Mouse (Mus musculus) left cerebral cortex, adult 6 months (tissue): ENCODE measurements around the gene Lbhd2. TPM values are rescaled to one million over a fixed set of nuclear protein-coding genes. Genes with fewer than 3 reads are reported as not detected.

Experiments
- long read RNA-seq, 2 experiments: library from polyadenylated mRNA; unstranded; transcript quantifications; one replicate each; pipeline ENCODE4 v2.0.0; 2019 to 2020
- polyA plus RNA-seq: library from polyadenylated mRNA; unstranded; fragments of <200 nt; fragmentation: Nextera tagmentation; gene quantifications from 2 replicates; pipeline ENCODE4 v1.2.3, GENCODE M21; 2021

Gene Lbhd2
- polyA plus RNA-seq, result 3.7 and 5.8 TPM in 2 replicates
- long read RNA-seq, experiment 1, partial matches to known transcripts, result 0 of 8 reads
- long read RNA-seq, experiment 1, other reads (novel, unspliced or antisense), result 5 of 8 reads
- long read RNA-seq, experiment 2, partial matches to known transcripts, result 0 of 3 reads
- long read RNA-seq, experiment 2, other reads (novel, unspliced or antisense), result 3 of 3 reads

DNA sequence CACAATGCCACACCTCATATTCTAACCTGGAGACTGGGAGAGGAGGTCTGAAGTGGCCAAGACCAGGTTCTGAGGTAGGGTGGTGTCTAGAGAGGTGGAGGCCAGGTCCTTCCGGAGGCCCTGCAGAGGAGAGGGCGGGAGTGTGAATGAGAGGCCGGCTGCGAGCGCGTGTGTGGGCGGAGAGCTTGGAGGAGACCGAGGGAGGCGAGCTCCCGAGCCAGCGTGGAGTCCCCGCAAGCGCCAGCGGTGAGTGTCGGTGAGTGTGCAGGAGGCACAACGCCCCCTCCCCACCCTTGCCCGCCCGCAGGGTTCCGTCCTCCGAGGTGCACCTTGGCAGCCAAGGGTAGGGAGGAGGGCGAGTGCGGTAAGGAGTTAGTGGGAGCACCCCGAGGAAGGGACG is at the start of gene Lbhd2:
Lbhd2 (plus strand) TSS at position 188 of the 400 bp plus-strand sequence.

DNA sequence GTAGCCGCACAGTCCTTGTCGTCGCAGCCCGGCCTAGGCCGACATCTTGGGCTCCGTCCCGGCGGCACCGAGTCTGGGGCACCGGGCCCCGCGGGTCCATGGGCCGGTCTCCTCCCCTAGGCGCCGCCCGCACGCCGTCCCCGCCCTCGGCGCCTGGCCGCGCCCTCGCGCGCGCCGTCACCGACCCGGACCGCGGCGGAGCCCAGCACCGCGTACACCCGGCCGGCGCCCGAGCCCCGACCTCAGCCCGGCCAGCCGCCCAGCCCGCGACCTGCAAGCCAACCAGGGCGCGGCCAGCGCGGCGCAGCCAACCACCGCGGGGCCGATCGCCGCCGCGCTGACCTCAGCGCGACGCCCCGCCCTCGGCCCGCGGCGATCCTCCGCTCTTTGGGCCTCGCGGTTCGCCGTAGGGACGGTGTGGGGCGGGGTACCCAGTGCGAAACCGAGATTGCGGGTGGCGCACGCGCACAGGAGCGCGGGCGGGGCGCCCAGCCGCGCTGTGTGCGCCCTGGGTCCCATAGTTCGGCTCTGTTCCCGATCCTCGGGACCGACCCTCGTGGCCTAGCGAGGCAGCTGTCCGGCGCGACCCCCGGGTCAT is 29.1 kb upstream of the Lbhd2 start, which contains the start of gene Cdc42bpb:
Cdc42bpb (minus strand) TSS at position 343 of the 598 bp plus-strand sequence.

GRCm38 (mm10) chr12:111416921-111417779 is 10.5 kb downstream of the Lbhd2 start, which contains the start of gene Exoc3l4:
Gene Exoc3l4, plus strand, starts transcription at chr12:111417017.

GRCm38 (mm10) chr12:111442309-111443010 is 35.9 kb downstream of the Lbhd2 start, which contains the start of gene Tnfaip2:
Gene Tnfaip2, plus strand, starts transcription at chr12:111442469.

Other genes with a start within 250 kb of the Lbhd2 start
- gene Traf3, start 240.4 kb upstream of the Lbhd2 start, polyA plus RNA-seq, result 3.1 and 14.6 TPM in 2 replicates
- gene 4930595D18Rik, start 222.3 kb upstream of the Lbhd2 start, polyA plus RNA-seq, result not detected in 2 replicates
- gene Amn, start 135.7 kb upstream of the Lbhd2 start, polyA plus RNA-seq, result 22.5 and 29.8 TPM in 2 replicates
- 25.6 and 28.3 TPM in 2 replicates for gene Cdc42bpb, start 29.1 kb upstream of the Lbhd2 start, polyA plus RNA-seq
- gene Exoc3l4, start 10.2 kb downstream of the Lbhd2 start, polyA plus RNA-seq, result 2.9 and 3.2 TPM in 2 replicates
- gene Tnfaip2, start 35.7 kb downstream of the Lbhd2 start, polyA plus RNA-seq, result 3.6 and 3.7 TPM in 2 replicates
- gene Gm266, start 79.0 kb downstream of the Lbhd2 start, polyA plus RNA-seq, result 3.4 and 3.5 TPM in 2 replicates
- gene Eif5, start 131.2 kb downstream of the Lbhd2 start, polyA plus RNA-seq, result 364 and 515 TPM in 2 replicates
- gene Mark3, start 167.7 kb downstream of the Lbhd2 start, polyA plus RNA-seq, result 11.8 and 14.0 TPM in 2 replicates